Mouse (Mus musculus): ENCODE measurements at regions not wholly inside any gene's neighbourhood (a gene's known extent, or its start where the extent isn't known, plus 50 kb on each side); places are given as distances from the start of the nearest gene placed in this dataset.
A peak's percentile ranks its signal among the peaks of the same experiment; 100 is the strongest.

- no peak for DNase-seq (ENCODE audit: low spot score)
These were observed 68.9 kb downstream of the Tbx3 start for GRCm38 (mm10) chr5:119739386-119739785.

GRCm38 (mm10) chr5:119741116-119741515 is 70.6 kb downstream of the Tbx3 start:
- DNase-seq (ENCODE audit: low spot score) = peak; percentile 21

- DNase-seq (ENCODE audit: low spot score) = no peak
These were observed 73.3 kb downstream of the Tbx3 start for GRCm38 (mm10) chr5:119743733-119744132.

- no peak for DNase-seq (ENCODE audit: low spot score)
These were observed 76.6 kb downstream of the Tbx3 start for GRCm38 (mm10) chr5:119747038-119747437.

GRCm38 (mm10) chr5:119748667-119749066 is 78.2 kb downstream of the Tbx3 start:
- DNase-seq (ENCODE audit: low spot score) = no peak

GRCm38 (mm10) chr5:119749153-119749552 is 78.7 kb downstream of the Tbx3 start:
- no peak for DNase-seq (ENCODE audit: low spot score)

- no peak for DNase-seq (ENCODE audit: low spot score)
These were observed 76.7 kb upstream of the Tbx5 start for GRCm38 (mm10) chr5:119755782-119756181.

GRCm38 (mm10) chr5:119758880-119759279 is 73.6 kb upstream of the Tbx5 start:
- no peak for DNase-seq (ENCODE audit: low spot score)

- DNase-seq (ENCODE audit: low spot score) = no peak
These were observed 70.4 kb upstream of the Tbx5 start for GRCm38 (mm10) chr5:119762102-119762501.

GRCm38 (mm10) chr5:119763337-119763736 is 69.1 kb upstream of the Tbx5 start:
- DNase-seq (ENCODE audit: low spot score) = no peak

GRCm38 (mm10) chr5:119766372-119766771 is 66.1 kb upstream of the Tbx5 start:
- no peak for DNase-seq (ENCODE audit: low spot score)

- no peak for DNase-seq (ENCODE audit: low spot score)
These were observed 61.5 kb upstream of the Tbx5 start for GRCm38 (mm10) chr5:119770951-119771350.

- no peak for DNase-seq (ENCODE audit: low spot score)
These were observed 56.2 kb upstream of the Tbx5 start for GRCm38 (mm10) chr5:119776106-119776887.

- DNase-seq (ENCODE audit: low spot score) = no peak
These were observed 54.6 kb upstream of the Tbx5 start for GRCm38 (mm10) chr5:119777836-119778235.

GRCm38 (mm10) chr5:119781375-119781774 is 51.1 kb upstream of the Tbx5 start:
- DNase-seq (ENCODE audit: low spot score) = no peak
